Mouse (Mus musculus) liver, adult 2 months (tissue): ENCODE data around the gene Fam107b. TPM values are rescaled to one million over a fixed set of nuclear protein-coding genes. Genes with fewer than 3 reads are reported as not detected.
"Not testable (repeated sequence)": the region's sequence is repeated elsewhere in the genome, so short reads cannot be mapped to it uniquely, and the experiment has no call there.

Experiments
- DNase-seq: peaks from one replicate; pipeline ENCODE4 v3.0.0-alpha.2; 2011; ENCODE audit warnings: low read depth, low spot score; ENCODE audit errors: extremely low read depth
- H3K27ac ChIP-seq: fragments of 200-500 bp; replicated peaks from 2 replicates; pipeline ENCODE4 v1.5.1; 2012; ENCODE audit warnings: low read depth, mild to moderate bottlenecking, control low read depth, inconsistent platforms, low read length; ENCODE audit not compliant: insufficient read depth
- H3K27me3 ChIP-seq: fragments of 200-500 bp; 2 replicates; pipeline ENCODE4 v1.6.1; 2012; ENCODE audit warnings: mild to moderate bottlenecking, moderate library complexity, low read length, inconsistent platforms; ENCODE audit not compliant: control insufficient read depth, insufficient read depth
- H3K36me3 ChIP-seq: fragments of 200-500 bp; 2 replicates; pipeline ENCODE4 v1.6.1; 2012; ENCODE audit warnings: low read length, inconsistent platforms; ENCODE audit not compliant: control insufficient read depth, insufficient read depth
- H3K4me1 ChIP-seq: fragments of 200-500 bp; 2 replicates; pipeline ENCODE4 v1.6.1; 2011; ENCODE audit warnings: low read length; ENCODE audit not compliant: control insufficient read depth, insufficient read depth
- H3K4me3 ChIP-seq: fragments of 200-500 bp; 2 replicates; pipeline ENCODE4 v1.5.1; 2011; ENCODE audit warnings: low read depth, mild to moderate bottlenecking, control low read depth, low read length, moderate library complexity; ENCODE audit not compliant: insufficient read depth
- H3K79me2 ChIP-seq: fragments of 200-500 bp; 2 replicates; pipeline ENCODE4 v1.6.1; 2012; ENCODE audit warnings: inconsistent platforms, mild to moderate bottlenecking, low read length, moderate library complexity; ENCODE audit not compliant: control insufficient read depth, insufficient read depth
- H3K9ac ChIP-seq: fragments of 200-500 bp; 2 replicates; pipeline ENCODE4 v1.6.1; 2012; ENCODE audit warnings: low read depth, mild to moderate bottlenecking, control low read depth, inconsistent platforms, low read length
- CTCF ChIP-seq: fragments of 200-500 bp; IDR thresholded peaks from 2 replicates; pipeline ENCODE4 v1.5.1; 2011; ENCODE audit warnings: low read depth, low read length, control low read depth
- POLR2A ChIP-seq: fragments of 200-500 bp; IDR thresholded peaks from 2 replicates; pipeline ENCODE4 v1.6.1; 2011; ENCODE audit warnings: low read length, control low read depth; ENCODE audit not compliant: insufficient read depth; ENCODE audit errors: extremely low read depth
- WGBS: fragments of 180-500 bp; shearing (Covaris S2); methylation state at CpG from one replicate; pipeline ENCODE4 v1.1.7; 2018; 5-methylcytosine and 5-hydroxymethylcytosine counted together
- polyA plus RNA-seq: library from polyadenylated mRNA; depleted of rRNA; stranded (reverse); fragments of >200 nt; gene quantifications from 2 replicates; pipeline ENCODE4 v1.2.3, GENCODE M21; 2012
- total RNA-seq: library from RNA; depleted of rRNA; stranded (reverse); fragments of >200 nt; gene quantifications from 2 replicates; pipeline ENCODE4 v1.2.3, GENCODE M21; 2014

The Fam107b gene
- total and polyA plus RNA-seq, 2 experiments, result 13.7 to 68.6 TPM

DNA sequence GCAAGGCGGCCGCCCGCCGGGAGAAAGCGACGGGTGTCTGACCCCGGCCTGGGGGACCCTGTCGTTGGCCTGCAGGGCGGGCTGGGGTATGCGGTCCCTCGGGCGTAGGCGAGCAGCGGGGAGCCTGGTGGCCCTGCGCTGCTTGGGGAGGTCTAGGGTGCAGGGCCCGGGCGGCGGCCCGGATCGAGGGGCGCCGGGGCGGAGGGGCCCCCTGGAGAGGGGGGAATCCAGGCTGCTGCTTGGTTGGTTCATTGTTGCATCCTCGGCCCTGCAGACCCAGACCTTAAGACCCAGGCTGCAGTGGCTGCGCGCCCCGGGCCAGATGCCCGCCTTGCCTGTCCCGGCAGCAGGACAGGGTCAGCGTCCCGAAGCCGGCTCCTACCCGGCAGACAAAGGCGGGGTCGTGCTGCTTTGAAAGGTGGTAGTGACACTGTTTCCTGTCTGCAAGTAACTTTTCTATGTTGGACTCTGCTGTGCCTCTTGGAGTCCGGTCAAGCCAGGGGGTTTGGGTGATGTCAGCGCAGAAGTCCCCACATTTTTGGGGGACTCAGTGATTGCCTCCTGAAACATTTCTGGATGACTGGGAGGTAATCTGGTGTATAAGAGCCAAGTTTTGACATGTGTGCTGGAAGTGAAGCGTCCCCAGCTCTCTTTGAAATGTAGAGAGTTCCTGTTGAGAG lies 143.5 kb downstream of the Fam107b start:
- Histone ChIP-seq H3K9ac (peak overlapping the region; percentile 90), H3K4me3 (peak overlapping the region; percentile 92), H3K27ac (peak overlapping the region; percentile 83), H3K79me2 (peaks cover 31% of the 10 kb centered on the region), H3K27me3 (no peaks in the 10 kb centered on the region), H3K4me1 (peaks cover 20% of the 10 kb centered on the region), H3K36me3 (no peaks in the 10 kb centered on the region)
- 1% methylated on average over 38 of the region's 38 CpGs for WGBS
- no peak for TF ChIP-seq CTCF
- no peak for TF ChIP-seq POLR2A
- peak; percentile 39 for DNase-seq

- DNase-seq, result no peak
- H3K27ac ChIP-seq, result no peak overlapping the region; the same call in 1 of the 2 replicates
- H3K9ac ChIP-seq, result peak overlapping the region; percentile 90
Observed at GRCm38 (mm10) chr2:3714511-3714910, 144.2 kb downstream of the Fam107b start.

DNA sequence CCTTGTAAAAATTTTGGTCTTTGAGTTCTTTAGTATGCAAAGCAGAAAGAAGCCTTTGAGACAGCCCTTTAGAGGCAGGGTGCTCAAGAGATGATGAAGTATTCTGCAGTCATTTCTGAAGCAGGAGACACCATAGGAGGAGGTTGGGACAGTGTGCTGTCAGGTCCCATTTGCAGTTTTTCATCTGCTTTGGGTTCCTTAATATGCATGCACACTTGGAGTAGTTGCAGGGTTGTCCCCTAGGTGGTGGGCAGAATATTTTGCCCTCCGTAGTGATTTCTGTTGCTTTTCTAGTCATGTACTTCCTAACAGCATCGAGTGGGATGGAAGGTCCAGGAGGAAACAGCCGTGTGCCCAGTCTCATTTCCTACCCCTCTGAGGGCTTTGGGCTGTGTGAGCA lies 145.1 kb downstream of the Fam107b start:
- DNase-seq, result no peak
- H3K4me3 ChIP-seq, result no peak overlapping the region
- WGBS, result 65% methylated on average over 3 of the region's 3 CpGs
- peaks cover 34% of the 10 kb centered on the region for H3K79me2 ChIP-seq
- H3K4me1 ChIP-seq, result peaks cover 20% of the 10 kb centered on the region
- TF ChIP-seq CTCF, result no peak
- H3K27ac ChIP-seq, result no peak overlapping the region
- H3K36me3 ChIP-seq, result no peaks in the 10 kb centered on the region
- no peaks in the 10 kb centered on the region for H3K27me3 ChIP-seq
- no peak overlapping the region for H3K9ac ChIP-seq

More at GRCm38 (mm10) chr2:3714511-3714910, 144.2 kb downstream of the Fam107b start:
- Histone ChIP-seq H3K36me3 (no peaks in the 10 kb centered on the region), H3K4me3 (peak overlapping the region; percentile 92), H3K27me3 (no peaks in the 10 kb centered on the region), H3K79me2 (peaks cover 28% of the 10 kb centered on the region), H3K4me1 (peaks cover 20% of the 10 kb centered on the region)
- WGBS, result 36% methylated on average over 1 of the region's 1 CpGs
- no peak for TF ChIP-seq CTCF
- no peak for TF ChIP-seq POLR2A

GRCm38 (mm10) chr2:3717268-3717667 lies 147.0 kb downstream of the Fam107b start:
- Histone ChIP-seq H3K27me3 (no peaks in the 10 kb centered on the region), H3K9ac (no peak overlapping the region), H3K79me2 (peaks cover 49% of the 10 kb centered on the region), H3K4me3 (no peak overlapping the region), H3K27ac (no peak overlapping the region), H3K36me3 (no peaks in the 10 kb centered on the region), H3K4me1 (peaks cover 15% of the 10 kb centered on the region)
- TF ChIP-seq CTCF, result no peak
- no peak for TF ChIP-seq POLR2A
- no peak for DNase-seq
- 74% methylated on average over 5 of the region's 5 CpGs for WGBS

DNA sequence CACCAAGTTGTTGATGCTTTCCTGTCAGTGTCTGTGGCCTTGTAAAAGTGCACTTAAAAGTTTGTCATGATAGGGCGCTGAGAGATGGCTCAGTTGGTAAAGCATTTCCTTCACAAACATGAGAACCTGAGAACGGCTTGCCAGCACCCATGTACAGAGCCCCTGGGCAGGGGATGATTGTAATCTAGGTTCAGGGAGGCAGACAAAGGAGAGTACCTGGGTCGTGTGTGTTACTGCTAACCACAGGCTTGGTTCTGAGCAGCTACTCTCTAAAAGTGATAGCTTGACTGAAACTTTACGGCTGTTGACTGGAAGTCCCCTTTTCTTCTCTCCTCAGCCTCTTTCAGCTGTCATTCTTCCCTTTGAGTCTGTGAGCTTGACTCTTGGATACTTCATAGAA lies 147.6 kb downstream of the Fam107b start:
- peaks cover 49% of the 10 kb centered on the region for H3K79me2 ChIP-seq
- WGBS, result 77% methylated on average over 4 of the region's 4 CpGs
- H3K9ac ChIP-seq, result no peak overlapping the region
- H3K27ac ChIP-seq, result no peak overlapping the region
- no peaks in the 10 kb centered on the region for H3K36me3 ChIP-seq
- no peak for DNase-seq
- no peak overlapping the region for H3K4me3 ChIP-seq
- no peak for TF ChIP-seq POLR2A
- TF ChIP-seq CTCF, result no peak
- no peaks in the 10 kb centered on the region for H3K27me3 ChIP-seq
- peaks cover 15% of the 10 kb centered on the region for H3K4me1 ChIP-seq

GRCm38 (mm10) chr2:3719436-3720121 lies 149.3 kb downstream of the Fam107b start:
- not testable (repeated sequence) for DNase-seq, H3K9ac ChIP-seq, H3K36me3 ChIP-seq, H3K27me3 ChIP-seq, H3K4me3 ChIP-seq, H3K27ac ChIP-seq
- H3K4me1 ChIP-seq, result peaks cover 10% of the 10 kb centered on the region
- peaks cover 46% of the 10 kb centered on the region for H3K79me2 ChIP-seq
- WGBS, result 74% methylated on average over 5 of the region's 5 CpGs
